Mouse (Mus musculus): ENCODE data around the gene Cenpx.
"Not testable (repeated sequence)": the region's sequence is repeated elsewhere in the genome, so short reads cannot be mapped to it uniquely, and the experiment has no call there.

Cenpx gene

GRCm38 (mm10) chr11:120703696-120704454 lies 9.7 kb downstream of the Cenpx start:
- no peak for DNase-seq (ENCODE audit: low read depth in 2 of 2, low spot score in 2 of 2)

- DNase-seq (ENCODE audit: low read depth in 2 of 2, low spot score in 2 of 2), result no peak
These were observed 15.8 kb downstream of the Cenpx start for GRCm38 (mm10) chr11:120697741-120698140.

GRCm38 (mm10) chr11:120696568-120696967 lies 17.0 kb downstream of the Cenpx start:
- DNase-seq (ENCODE audit: low read depth in 2 of 2, low spot score in 2 of 2), result no peak

GRCm38 (mm10) chr11:120695641-120696040 lies 17.9 kb downstream of the Cenpx start:
- DNase-seq (ENCODE audit: low read depth in 2 of 2, low spot score in 2 of 2), result no peak

- no peak for DNase-seq (ENCODE audit: low read depth in 2 of 2, low spot score in 2 of 2)
These were observed 18.4 kb downstream of the Cenpx start for GRCm38 (mm10) chr11:120695184-120695583.

- no peak for DNase-seq (ENCODE audit: low read depth in 2 of 2, low spot score in 2 of 2)
These were observed 20.1 kb downstream of the Cenpx start for GRCm38 (mm10) chr11:120693461-120693860.

GRCm38 (mm10) chr11:120692471-120693011 lies 21.0 kb downstream of the Cenpx start:
- no peak for DNase-seq (ENCODE audit: low read depth in 2 of 2, low spot score in 2 of 2)

GRCm38 (mm10) chr11:120689365-120689764 lies 24.2 kb downstream of the Cenpx start:
- DNase-seq (ENCODE audit: low read depth in 2 of 2, low spot score in 2 of 2), result no peak

- DNase-seq (ENCODE audit: low read depth in 2 of 2, low spot score in 2 of 2), result no peak
These were observed 26.8 kb downstream of the Cenpx start for GRCm38 (mm10) chr11:120686650-120687272.

- DNase-seq (ENCODE audit: low read depth in 2 of 2, low spot score in 2 of 2), result no peak
These were observed 28.9 kb downstream of the Cenpx start for GRCm38 (mm10) chr11:120684660-120685059.

GRCm38 (mm10) chr11:120684086-120684485 lies 29.5 kb downstream of the Cenpx start:
- no peak for DNase-seq (ENCODE audit: low read depth in 2 of 2, low spot score in 2 of 2)

- no peak for DNase-seq (ENCODE audit: low read depth in 2 of 2, low spot score in 2 of 2)
These were observed 30.0 kb downstream of the Cenpx start for GRCm38 (mm10) chr11:120683536-120683935.

- no peak for DNase-seq (ENCODE audit: low read depth in 2 of 2, low spot score in 2 of 2)
These were observed 30.9 kb downstream of the Cenpx start for GRCm38 (mm10) chr11:120682683-120683082.

GRCm38 (mm10) chr11:120679909-120680308 lies 33.6 kb downstream of the Cenpx start:
- DNase-seq (ENCODE audit: low read depth in 2 of 2, low spot score in 2 of 2), result no peak

GRCm38 (mm10) chr11:120676951-120677350 lies 36.6 kb downstream of the Cenpx start:
- no peak for DNase-seq (ENCODE audit: low read depth in 2 of 2, low spot score in 2 of 2)

GRCm38 (mm10) chr11:120675875-120676274 lies 37.7 kb downstream of the Cenpx start:
- not testable (repeated sequence) for DNase-seq (ENCODE audit: low read depth in 2 of 2, low spot score in 2 of 2)

GRCm38 (mm10) chr11:120673594-120674122 lies 39.9 kb downstream of the Cenpx start:
- no peak for DNase-seq (ENCODE audit: low read depth in 2 of 2, low spot score in 2 of 2)

- peak; percentile 87 to 93 for DNase-seq (ENCODE audit: low read depth in 2 of 2, low spot score in 2 of 2)
These were observed 40.6 kb downstream of the Cenpx start, which contains the start of gene Aspscr1 for GRCm38 (mm10) chr11:120672687-120673593. Aspscr1 (plus strand) TSS chr11:120672973.

GRCm38 (mm10) chr11:120666617-120667016 lies 46.9 kb downstream of the Cenpx start:
- DNase-seq (ENCODE audit: low read depth in 2 of 2, low spot score in 2 of 2), result no peak

- no peak for DNase-seq (ENCODE audit: low read depth in 2 of 2, low spot score in 2 of 2)
These were observed 48.1 kb downstream of the Cenpx start for GRCm38 (mm10) chr11:120665406-120665805.

- no peak for DNase-seq (ENCODE audit: low read depth in 2 of 2, low spot score in 2 of 2)
These were observed 49.8 kb downstream of the Cenpx start for GRCm38 (mm10) chr11:120663714-120664113.

Data from CD8-positive naive resting alpha-beta T cell, adult 2 months (primary cell).